Mouse (Mus musculus) 3T3-L1 (cell line): ENCODE measurements at regions not wholly inside any gene's neighbourhood (a gene's known extent, or its start where the extent isn't known, plus 50 kb on each side); places are given as distances from the start of the nearest gene placed in this dataset.

Source experiments
- DNase-seq: peaks from one replicate; pipeline ENCODE4 v3.0.0-alpha.2; 2015; ENCODE audit warnings: low read depth, low spot score

DNA sequence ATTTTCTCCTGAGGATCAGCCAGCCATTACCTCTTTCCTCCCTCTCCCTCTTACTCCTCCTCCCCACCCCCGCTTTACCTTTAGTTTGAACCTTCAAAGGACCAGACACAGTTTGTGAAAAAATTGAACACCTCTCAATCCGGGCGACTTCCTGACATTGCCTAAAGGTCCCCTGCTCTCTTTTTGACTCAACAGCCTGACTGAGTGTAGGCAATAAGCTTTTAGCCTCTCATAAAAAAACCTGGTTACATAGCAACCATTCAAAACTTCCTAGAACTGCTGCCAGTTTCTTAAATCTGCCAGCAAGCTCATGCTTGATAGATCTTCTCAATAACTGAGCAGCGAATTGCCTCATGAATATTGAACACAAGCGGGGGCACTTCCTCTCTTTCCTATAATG, 71.7 kb downstream of the Zfp945 start:
- DNase-seq, result no peak

DNA sequence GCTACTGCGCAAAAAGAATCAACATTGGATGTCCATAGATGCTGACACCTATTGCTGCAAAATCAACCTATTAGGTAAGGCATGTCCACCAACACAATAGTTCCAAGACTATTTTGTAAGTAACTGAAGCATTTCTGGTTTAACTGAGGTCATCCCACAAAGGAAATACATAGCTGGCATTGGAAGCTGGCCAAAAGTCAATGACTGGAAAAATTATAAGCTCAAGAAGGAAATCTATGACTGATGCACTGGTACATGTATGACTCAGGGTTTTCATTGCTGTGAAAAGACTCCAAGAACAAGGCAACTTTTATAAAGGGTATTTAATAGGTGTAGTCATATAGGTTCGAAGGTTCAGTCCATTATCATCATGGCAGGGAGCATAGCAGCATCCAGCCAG, 82.5 kb downstream of the Zfp945 start:
- DNase-seq, result peak; percentile 75

DNA sequence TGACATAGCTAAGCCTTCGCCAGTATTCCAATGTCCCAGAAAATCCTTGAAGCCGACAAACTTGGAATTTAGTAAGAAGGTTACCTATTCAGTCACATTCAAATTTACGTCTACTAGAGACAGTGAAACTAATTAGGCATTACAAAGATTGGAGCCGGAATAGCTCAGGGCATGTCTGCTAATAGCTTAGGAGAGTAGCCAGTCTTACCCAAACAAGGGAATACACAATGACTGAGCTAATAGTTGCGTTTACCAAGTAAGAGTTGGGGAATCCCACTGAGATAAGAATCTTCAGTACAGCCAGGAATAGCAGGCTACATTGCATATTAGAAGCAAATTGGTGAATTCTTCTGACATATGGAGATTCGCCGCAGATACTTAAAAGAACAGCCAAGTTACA, 121.2 kb downstream of the Zfp945 start:
- no peak for DNase-seq

DNA sequence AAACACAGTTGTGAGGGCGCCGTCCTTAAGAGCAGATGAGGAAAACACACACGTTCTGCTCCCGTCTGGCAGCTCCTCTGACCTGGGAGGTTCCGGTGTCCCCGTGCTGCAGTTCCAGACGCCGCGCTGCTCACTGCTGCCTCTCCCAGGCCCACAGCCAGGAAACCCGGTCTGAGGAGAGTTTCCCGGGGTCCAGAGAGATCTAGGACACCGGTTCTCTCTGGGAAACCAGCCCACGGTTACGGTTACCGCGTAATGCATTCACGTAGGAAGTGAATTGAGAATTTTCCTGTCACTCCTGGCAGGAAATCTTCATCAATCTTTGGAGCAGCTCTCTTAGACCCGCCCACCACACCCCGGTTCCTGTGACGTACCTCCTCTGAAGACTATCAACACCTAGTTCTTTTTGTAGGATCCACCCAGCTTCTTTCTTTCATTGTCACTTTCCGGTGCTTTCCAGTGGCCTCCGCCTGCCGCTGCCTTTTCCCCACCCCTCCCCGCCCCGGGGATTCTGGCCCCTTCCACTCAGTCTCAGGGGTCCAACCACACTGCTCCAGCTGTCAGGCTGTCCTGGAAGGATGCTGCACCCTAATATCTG, 127.3 kb downstream of the Zfp945 start:
- DNase-seq, result peak; percentile 93

DNA sequence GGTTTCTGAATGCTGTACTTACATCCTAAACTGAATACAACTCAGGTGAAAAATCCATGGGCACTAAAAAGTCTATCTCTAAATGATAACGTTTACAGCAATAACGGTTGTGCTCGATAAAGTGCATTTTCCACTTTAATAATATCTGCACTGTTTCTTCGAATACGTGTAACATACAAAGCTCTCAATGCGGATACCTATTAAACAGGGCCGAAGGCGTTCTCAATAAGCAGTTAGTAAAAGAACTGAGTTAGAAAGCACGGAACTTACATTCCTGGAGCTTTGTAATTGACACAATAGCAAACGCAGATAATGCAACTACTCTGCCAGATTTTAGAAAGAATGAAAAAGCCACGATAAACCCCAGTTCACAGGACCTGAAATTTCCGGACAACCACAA, 127.8 kb downstream of the Zfp945 start:
- DNase-seq, result no peak

DNA sequence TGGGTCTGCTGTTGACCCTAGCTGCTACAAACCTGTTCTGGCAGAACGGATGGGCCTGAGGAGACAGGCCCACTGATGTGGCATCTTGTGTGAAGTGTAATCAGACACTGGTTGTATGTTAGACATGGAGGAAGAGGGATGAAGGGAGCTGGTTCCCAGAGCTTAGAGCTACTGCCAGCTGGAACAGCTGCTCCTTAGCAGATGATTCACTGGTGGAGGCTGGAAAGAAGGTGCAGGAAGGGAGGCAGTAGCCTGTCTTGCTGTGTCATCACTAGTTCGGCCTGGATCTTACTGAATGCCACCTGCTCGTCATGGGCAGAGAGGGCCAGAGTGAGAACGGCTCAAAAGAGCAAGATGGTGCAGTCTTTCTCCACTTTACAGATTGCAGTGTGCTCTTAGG, 130.6 kb downstream of the Zfp945 start:
- peak; percentile 9 for DNase-seq
